Mouse (Mus musculus) G1E (cell line): ENCODE data around the gene Faap20. TPM values are rescaled to one million over a fixed set of nuclear protein-coding genes. Genes with fewer than 3 reads are reported as not detected.

Experiments
- ATAC-seq: 2 replicates; pipeline ENCODE4 v1.8.0; 2016; ENCODE audit warnings: mild to moderate bottlenecking; ENCODE audit not compliant: insufficient number of reproducible peaks, poor library complexity, low FRiP score, severe bottlenecking; ENCODE audit errors: extremely low read depth
- DNase-seq: peaks from one replicate; pipeline ENCODE4 v3.0.0; 2012; ENCODE audit warnings: low spot score
- H3K27me3 ChIP-seq: 2 replicates; pipeline ENCODE4 v1.6.1; 2012; ENCODE audit warnings: mild to moderate bottlenecking, low read length, inconsistent platforms; ENCODE audit not compliant: insufficient read depth
- H3K36me3 ChIP-seq: replicated peaks from 2 replicates; pipeline ENCODE3; 2012; ENCODE audit warnings: mild to moderate bottlenecking, inconsistent platforms
- H3K4me1 ChIP-seq: 2 replicates; pipeline ENCODE4 v1.6.1; 2012; ENCODE audit warnings: low read depth, low read length, inconsistent platforms, mixed read lengths; ENCODE audit not compliant: insufficient read depth
- H3K4me3 ChIP-seq: 2 replicates; pipeline ENCODE4 v1.5.1; 2012; ENCODE audit warnings: low read depth, mild to moderate bottlenecking, inconsistent platforms, low read length, moderate library complexity, mixed read lengths
- H3K9me3 ChIP-seq: replicated peaks from 2 replicates; pipeline ENCODE4 v1.6.1; 2012; ENCODE audit warnings: inconsistent platforms
- CTCF ChIP-seq: IDR thresholded peaks from 2 replicates; pipeline ENCODE4 v1.5.1; 2012; ENCODE audit warnings: low read depth, low read length, inconsistent platforms, mixed read lengths
- GATA1 ChIP-seq: IDR thresholded peaks from 2 replicates; pipeline ENCODE4 v1.6.1; 2012; ENCODE audit warnings: borderline replicate concordance, low read length, inconsistent platforms, mixed read lengths
- GATA2 ChIP-seq: IDR thresholded peaks from 2 replicates; pipeline ENCODE4 v1.6.1; 2012; ENCODE audit warnings: low read depth, low read length, inconsistent platforms, borderline replicate concordance
- POLR2AphosphoS5 ChIP-seq: IDR thresholded peaks from 2 replicates; pipeline ENCODE4 v1.6.1; 2012; ENCODE audit warnings: low read depth, low read length, inconsistent platforms; ENCODE audit not compliant: insufficient replicate concordance
- TAL1 ChIP-seq: conservative IDR thresholded peaks from 2 replicates; pipeline ENCODE4 v1.6.1; 2012; ENCODE audit warnings: low read depth, low read length, inconsistent platforms, mixed read lengths
- polyA plus RNA-seq: library from polyadenylated mRNA; stranded (reverse); fragments of >175 nt; gene quantifications from 2 replicates; pipeline ENCODE4 v1.2.3, GENCODE M21; 2012
- total RNA-seq, 2 experiments: library from RNA; stranded (forward) in 1 of 2; stranded (reverse) in 1 of 2; fragments of 200-1000 nt in 1 of 2; fragments of >200 nt in 1 of 2; fragmentation: Nextera tagmentation in 1 of 2; gene quantifications; 2 replicates each; pipeline ENCODE4 v1.2.3; 2014 to 2017

Faap20 gene
- total and polyA plus RNA-seq, 3 experiments, result 23.5 to 45.5 (median 24.9) TPM

DNA sequence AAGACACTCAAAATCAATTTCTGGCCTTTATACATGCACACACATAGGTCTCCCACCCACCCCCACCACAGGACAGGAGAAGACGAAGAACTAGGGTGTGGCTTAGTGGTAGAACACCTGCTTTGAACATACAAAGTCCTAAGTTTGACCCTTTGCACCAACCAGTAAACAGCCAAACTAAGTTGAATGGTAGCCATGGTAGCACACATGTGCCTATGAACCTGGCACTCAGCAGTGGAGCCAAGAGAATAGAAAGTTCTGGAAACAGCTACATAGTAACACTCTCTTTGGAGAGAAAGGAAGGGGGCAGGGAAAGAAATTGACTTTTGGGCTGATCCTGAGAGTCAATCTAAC, 31.1 kb downstream of the Faap20 start:
- H3K36me3 ChIP-seq, result no peaks in the 10 kb centered on the region
- DNase-seq (no peak), ATAC-seq (no peak)
- no peak overlapping the region for H3K4me3 ChIP-seq
- H3K4me1 ChIP-seq, result no peaks in the 10 kb centered on the region; the same call in 1 of the 2 replicates
- no peaks in the 10 kb centered on the region for H3K9me3 ChIP-seq
- H3K27me3 ChIP-seq, result peaks cover 24% of the 10 kb centered on the region
- TF ChIP-seq CTCF (no peak), GATA1 (no peak), POLR2AphosphoS5 (no peak), GATA2 (no peak), TAL1 (no peak)

DNA sequence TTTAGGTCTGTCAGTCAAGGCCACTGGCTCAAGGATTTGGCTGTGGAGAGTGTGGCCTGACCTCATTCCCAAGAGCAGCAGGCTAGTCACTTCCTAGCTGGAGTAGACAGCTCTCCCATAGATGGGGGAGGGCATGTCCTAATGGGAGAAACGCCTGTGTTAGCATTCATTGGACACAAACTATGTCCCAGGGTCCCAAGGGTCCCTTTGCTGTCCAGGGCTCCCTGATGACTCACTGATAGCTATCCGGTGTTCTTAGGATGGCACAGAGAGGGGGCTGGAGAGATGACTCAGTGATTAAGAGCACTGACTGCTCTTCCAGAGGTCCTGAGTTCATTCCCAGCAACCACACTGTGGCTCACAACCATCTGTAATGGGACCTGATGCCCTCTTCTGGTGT, 31.6 kb downstream of the Faap20 start:
- H3K9me3 ChIP-seq, result no peaks in the 10 kb centered on the region
- no peaks in the 10 kb centered on the region; the same call in 1 of the 2 replicates for H3K4me1 ChIP-seq
- ATAC-seq, result no peak
- H3K4me3 ChIP-seq, result no peak overlapping the region
- DNase-seq, result no peak
- TF ChIP-seq TAL1, result no peak
- no peak for TF ChIP-seq POLR2AphosphoS5
- no peak for TF ChIP-seq GATA2
- no peak for TF ChIP-seq CTCF
- no peak for TF ChIP-seq GATA1
- no peaks in the 10 kb centered on the region for H3K36me3 ChIP-seq
- H3K27me3 ChIP-seq, result peaks cover 24% of the 10 kb centered on the region

DNA sequence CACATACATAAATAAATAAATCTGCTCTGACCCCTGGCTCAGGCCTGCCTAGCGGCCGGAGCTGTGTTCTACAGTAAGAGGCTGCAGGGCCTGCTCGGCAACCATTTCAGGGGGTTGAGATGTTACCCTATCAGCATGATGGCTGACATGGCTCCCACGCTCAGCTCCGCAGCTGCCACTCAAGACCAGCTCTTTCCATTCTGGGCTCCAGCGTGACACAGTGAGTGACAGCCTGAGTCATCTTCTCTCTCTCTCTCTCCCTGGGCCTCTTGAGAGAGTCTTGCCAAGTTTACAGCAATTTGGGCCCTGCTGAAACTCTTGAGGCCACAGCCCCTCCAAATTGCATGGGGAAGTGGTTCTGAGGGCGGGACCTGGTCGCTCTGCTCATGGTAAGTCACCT, 32.0 kb downstream of the Faap20 start:
- H3K9me3 ChIP-seq, result no peaks in the 10 kb centered on the region
- H3K36me3 ChIP-seq, result no peaks in the 10 kb centered on the region
- TF ChIP-seq POLR2AphosphoS5 (no peak), GATA2 (no peak), GATA1 (no peak), CTCF (no peak), TAL1 (no peak)
- peaks cover 24% of the 10 kb centered on the region for H3K27me3 ChIP-seq
- no peak overlapping the region for H3K4me3 ChIP-seq
- DNase-seq, result no peak
- no peak for ATAC-seq
- no peaks in the 10 kb centered on the region; the same call in 1 of the 2 replicates for H3K4me1 ChIP-seq

DNA sequence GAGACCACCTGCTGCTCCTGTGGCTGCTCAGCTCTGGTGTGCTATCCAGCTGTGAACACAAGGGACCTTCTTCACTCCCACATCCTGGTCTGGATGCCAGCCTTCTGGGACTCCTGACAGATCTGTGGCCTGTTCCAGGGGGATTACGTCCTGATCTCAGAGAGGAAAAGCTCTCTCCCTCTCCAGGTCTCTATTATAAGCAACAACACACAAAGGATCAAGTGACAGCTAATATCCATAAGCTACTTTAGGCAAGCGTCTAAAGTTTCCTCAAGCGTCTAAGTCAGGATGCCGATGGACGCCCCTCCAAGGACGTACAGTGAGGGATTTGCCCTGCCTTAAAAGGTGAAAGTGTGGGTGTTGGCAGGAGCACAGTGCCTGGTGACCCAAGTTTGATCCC, 32.6 kb downstream of the Faap20 start:
- peaks cover 22% of the 10 kb centered on the region for H3K27me3 ChIP-seq
- TF ChIP-seq CTCF, result no peak
- no peak for TF ChIP-seq POLR2AphosphoS5
- no peak for TF ChIP-seq TAL1
- no peak for TF ChIP-seq GATA1
- TF ChIP-seq GATA2, result no peak
- DNase-seq, result no peak
- ATAC-seq, result no peak
- no peaks in the 10 kb centered on the region for H3K36me3 ChIP-seq
- H3K4me3 ChIP-seq, result no peak overlapping the region
- H3K9me3 ChIP-seq, result no peaks in the 10 kb centered on the region
- H3K4me1 ChIP-seq, result no peaks in the 10 kb centered on the region; the same call in 1 of the 2 replicates

DNA sequence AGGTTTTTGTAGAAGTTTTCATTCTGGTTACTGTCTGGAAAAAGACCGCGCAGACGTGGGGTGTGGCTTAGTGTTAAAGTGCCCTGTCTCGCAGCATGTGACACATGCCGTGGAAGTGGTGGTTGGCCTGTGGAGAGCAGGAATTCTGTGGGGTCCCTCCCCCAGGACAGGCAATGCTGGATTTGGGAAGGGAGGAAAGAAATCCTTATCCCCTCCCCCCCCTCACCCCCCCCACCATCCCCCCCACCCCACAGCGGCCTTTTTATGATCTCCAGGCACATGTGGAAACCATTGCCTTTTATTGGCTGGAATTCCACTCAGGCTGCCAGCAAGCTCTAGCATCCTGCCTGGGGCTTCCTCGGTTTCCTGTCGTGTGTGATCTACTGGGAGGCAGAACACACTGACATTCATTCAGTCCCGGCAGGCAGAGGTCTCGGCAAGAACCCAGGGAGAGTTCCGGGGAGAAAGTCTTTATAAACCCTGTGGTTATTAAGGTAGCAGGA, 33.5 kb downstream of the Faap20 start:
- Histone ChIP-seq H3K27me3 (peaks cover 23% of the 10 kb centered on the region), H3K4me1 (no peaks in the 10 kb centered on the region; the same call in 1 of the 2 replicates), H3K9me3 (no peaks in the 10 kb centered on the region), H3K4me3 (no peak overlapping the region), H3K36me3 (no peaks in the 10 kb centered on the region)
- TF ChIP-seq POLR2AphosphoS5 (no peak), CTCF (no peak), TAL1 (no peak), GATA1 (no peak), GATA2 (no peak)
- ATAC-seq (no peak), DNase-seq (no peak)

DNA sequence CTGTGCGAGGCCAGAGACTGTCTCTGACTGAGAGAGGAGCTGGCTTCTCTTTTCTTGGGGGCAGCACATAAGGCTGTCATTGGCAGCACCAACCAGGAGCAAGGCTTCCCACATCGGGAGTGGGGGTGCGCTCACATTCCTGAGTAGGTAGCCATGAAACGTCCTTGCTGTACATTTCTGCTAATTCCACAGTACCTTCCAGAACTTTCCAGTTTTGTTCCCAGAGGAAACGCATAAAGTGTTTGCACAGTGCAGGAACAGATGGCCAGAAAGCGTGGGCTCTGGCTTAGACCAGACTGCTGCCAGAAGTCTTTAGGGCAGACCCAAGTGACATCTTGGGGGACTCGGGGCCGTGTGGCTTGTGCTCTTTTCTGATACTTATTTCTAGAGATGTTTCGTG, 34.0 kb downstream of the Faap20 start:
- no peaks in the 10 kb centered on the region for H3K9me3 ChIP-seq
- H3K4me1 ChIP-seq, result no peaks in the 10 kb centered on the region; the same call in 1 of the 2 replicates

More for the DNA sequence above, 34.0 kb downstream of the Faap20 start:
- DNase-seq (no peak), ATAC-seq (no peak)
- no peak overlapping the region for H3K4me3 ChIP-seq
- no peaks in the 10 kb centered on the region for H3K36me3 ChIP-seq
- no peak for TF ChIP-seq GATA1
- no peak for TF ChIP-seq POLR2AphosphoS5
- TF ChIP-seq GATA2, result no peak
- TF ChIP-seq TAL1, result no peak
- no peak for TF ChIP-seq CTCF
- H3K27me3 ChIP-seq, result peaks cover 23% of the 10 kb centered on the region
